Mouse (Mus musculus) layer of hippocampus, adult 8-10 months (tissue): ENCODE data around the gene Syn2. TPM values are rescaled to one million over a fixed set of nuclear protein-coding genes. Genes with fewer than 3 reads are reported as not detected.
A peak's percentile ranks its signal among the peaks of the same experiment; 100 is the strongest.

Source experiments
- DNase-seq, 2 experiments: peaks; one replicate each; pipeline ENCODE4 v3.0.0; 2022; ENCODE audit warnings: low spot score in 2 of 2
- microRNA-seq, 2 experiments: library from miRNA; unstranded; fragments of <30 nt; microRNA quantifications; one replicate each; pipeline ENCODE4 v1.2.0; 2022
- total RNA-seq, 4 experiments: library from RNA; stranded (reverse); gene quantifications; 2 replicates each; pipeline ENCODE4 v1.2.4; 2022

Syn2 gene
- total RNA-seq, 4 experiments from 2014 or later, result 513 to 623 (median 572) TPM

GRCm38 (mm10) chr6:115291068-115291467, 156.4 kb downstream of the Syn2 start:
- no peak for DNase-seq

GRCm38 (mm10) chr6:115291823-115292222, 157.1 kb downstream of the Syn2 start:
- no peak for DNase-seq

GRCm38 (mm10) chr6:115292621-115293020, 157.9 kb downstream of the Syn2 start:
- DNase-seq, result peak in 1 of 2 experiments; percentile 58

GRCm38 (mm10) chr6:115293877-115294276, 159.2 kb downstream of the Syn2 start:
- no peak for DNase-seq

GRCm38 (mm10) chr6:115307134-115307533, 172.4 kb downstream of the Syn2 start:
- DNase-seq, result no peak

- no peak for DNase-seq
Measured at GRCm38 (mm10) chr6:115312780-115313179, 178.1 kb downstream of the Syn2 start.

- peak; percentile 33 to 39 for DNase-seq
Measured at GRCm38 (mm10) chr6:115313235-115313738, 178.6 kb downstream of the Syn2 start.

- no peak for DNase-seq
Measured at GRCm38 (mm10) chr6:115313910-115314309, 179.2 kb downstream of the Syn2 start.

GRCm38 (mm10) chr6:115315770-115316169, 181.1 kb downstream of the Syn2 start:
- no peak for DNase-seq

- no peak for DNase-seq
Measured at GRCm38 (mm10) chr6:115316811-115317221, 182.1 kb downstream of the Syn2 start.

GRCm38 (mm10) chr6:115318811-115319210, 184.1 kb downstream of the Syn2 start:
- DNase-seq, result no peak

- DNase-seq, result no peak
Measured at GRCm38 (mm10) chr6:115319686-115320085, 185.0 kb downstream of the Syn2 start.

- DNase-seq, result no peak
Measured at GRCm38 (mm10) chr6:115320927-115321714, 186.4 kb downstream of the Syn2 start.

- DNase-seq, result peak in 1 of 2 experiments; percentile 9
Measured at GRCm38 (mm10) chr6:115321883-115322351, 187.2 kb downstream of the Syn2 start.

GRCm38 (mm10) chr6:115322956-115323355, 188.3 kb downstream of the Syn2 start:
- DNase-seq, result no peak

GRCm38 (mm10) chr6:115330964-115331363, 196.3 kb downstream of the Syn2 start:
- DNase-seq, result no peak

Small RNA genes lying within 50 kb of the gene (microRNA-seq; reads per million reads assigned to microRNA genes)
- gene Gm24767, result 0 reads per million in 2 experiments

Other genes starting within 250 kb of the Syn2 start
- gene Vgll4, start 164.9 kb upstream of the Syn2 start, total RNA-seq, result 10 to 100 TPM; 48.9 to 53.4 (median 49.5) TPM
- gene Tamm41, start 97.0 kb upstream of the Syn2 start, total RNA-seq, result 10 to 100 TPM; 16.0 to 22.9 (median 22.3) TPM
- gene Gm17482, start 92.4 kb downstream of the Syn2 start, total RNA-seq, result not detected
- gene Timp4, start 117.3 kb downstream of the Syn2 start, total RNA-seq, result 10 to 100 TPM; 16.5 to 24.2 (median 23.7) TPM
- gene Pparg, start 226.0 kb downstream of the Syn2 start, total RNA-seq, result 1 to 10 TPM; 1.9 to 4.5 (median 3.6) TPM